Mouse (Mus musculus) small intestine, adult 2 months (tissue): ENCODE measurements around the gene Pik3c2b.

Experiments
- CTCF ChIP-seq: fragments of 200-500 bp; IDR thresholded peaks from 2 replicates; pipeline ENCODE4 v1.5.1; 2012; ENCODE audit warnings: low read depth, mild to moderate bottlenecking, control low read depth, inconsistent platforms, low read length, moderate library complexity, mixed read lengths; ENCODE audit not compliant: insufficient replicate concordance, insufficient read length; ENCODE audit errors: extremely low read depth
- POLR2A ChIP-seq: fragments of 200-500 bp; IDR thresholded peaks from 2 replicates; pipeline ENCODE4 v1.6.1; 2012; ENCODE audit warnings: low read depth, mild to moderate bottlenecking, control low read depth, inconsistent platforms, low read length, moderate library complexity

- TF ChIP-seq CTCF (no peak), POLR2A (peak; percentile 19; the same call in 1 of the 2 replicates)
These were observed 2.1 kb downstream of the Pik3c2b start for GRCm38 (mm10) chr1:133047575-133047974.
